Comparison of ENCODE assay signal across 10 mouse cellular contexts in genomic region chr2:59768661-59769384, GRCm38 (mm10).
DNase-seq lines count a peak whose midpoint lies in the region; ATAC-seq and TF ChIP-seq lines count a peak whose summit lies in the region.
"Had no signal": no experiment of that assay in that cellular context is flagged by ENCODE, and none has a peak within 500 bp of the region (broad histone marks: within the 10 kb centered on the region; RNA-seq: fewer than 3 reads in every experiment).

No protein-coding gene starts in this region.

- H3K4me3 ChIP-seq in heart, postnatal 0 days (ENCODE audit: low read depth, low read length) = no peak overlapping the region
- H3K4me3 ChIP-seq: hindbrain, embryonic 13.5 days had no signal

- DNase-seq in urinary bladder, postnatal 36 days (ENCODE audit: low spot score in 2 of 2) = peak; percentile 71 to 83
- DNase-seq in urinary bladder, postnatal 10 days (ENCODE audit: low spot score) = no peak
- peak; percentile 68 for DNase-seq in heart, postnatal 0 days (ENCODE audit: low spot score)
- peak; percentile 78 to 79 for DNase-seq in kidney, postnatal 36 days
- DNase-seq in testis, postnatal 14 days (ENCODE audit: low spot score) = peak; percentile 22
- no peak for DNase-seq in layer of hippocampus, adult 8-10 months (ENCODE audit: low spot score in 2 of 2)
- DNase-seq in layer of hippocampus, adult 11-12 months (ENCODE audit: low spot score) = no peak
- DNase-seq: right cerebral cortex, postnatal 14 days had no signal

- H3K9me3 ChIP-seq in heart, postnatal 0 days (replicated peaks; ENCODE audit: control insufficient read depth, low read length) = no peaks in the 10 kb centered on the region
- H3K9me3 ChIP-seq: hindbrain, embryonic 13.5 days had no signal

- H3K27me3 ChIP-seq in heart, postnatal 0 days (ENCODE audit: control insufficient read depth, insufficient read depth, low read length) = no peaks in the 10 kb centered on the region
- H3K27me3 ChIP-seq: hindbrain, embryonic 13.5 days had no signal

- peak; percentile 69 for ATAC-seq in heart, postnatal 0 days (ENCODE audit: insufficient read depth, low read depth)
- ATAC-seq in megakaryocyte progenitor cell, adult 5-6 weeks (replicated peaks; ENCODE audit: poor library complexity) = no peak; the same call in 1 of the 2 replicates

- 0 out of 2 replicates have a peak, but pooled peaks cover 9% of the 10 kb centered on the region for H3K36me3 ChIP-seq in heart, postnatal 0 days (replicated peaks; ENCODE audit: control insufficient read depth, insufficient read depth, low read length)
- H3K36me3 ChIP-seq: hindbrain, embryonic 13.5 days had no signal

- H3K9ac ChIP-seq in heart, postnatal 0 days (replicated peaks; ENCODE audit: low read depth, low read length) = no peak overlapping the region
- H3K9ac ChIP-seq: hindbrain, embryonic 13.5 days had no signal

- TF ChIP-seq EP300 in heart, postnatal 0 days (IDR thresholded peaks at IDR 0.05; ENCODE audit: low read depth) = no peak

- 53% methylated on average over 13 of the region's 13 CpGs for WGBS in heart, postnatal 0 days

- H3K4me2 ChIP-seq in heart, postnatal 0 days (ENCODE audit: low read depth, low read length) = no peak overlapping the region
- H3K4me2 ChIP-seq: hindbrain, embryonic 13.5 days had no signal

- no peak for TF ChIP-seq CTCF in heart, postnatal 0 days (IDR thresholded peaks at IDR 0.05; ENCODE audit: low read depth)

- H3K27ac ChIP-seq in heart, postnatal 0 days (ENCODE audit: low read depth) = peak overlapping the region; percentile 77
- H3K27ac ChIP-seq: hindbrain, embryonic 13.5 days had no signal

- peaks cover 42% of the 10 kb centered on the region for H3K4me1 ChIP-seq in heart, postnatal 0 days (ENCODE audit: control insufficient read depth, insufficient read depth)

Comparison
In these comparisons a context has a peak if more than half of its experiments do, and no peak if none do; other contexts are left out.
1. DNase-seq: peak in urinary bladder, postnatal 36 days (2 of 2), heart, postnatal 0 days (single experiment), kidney, postnatal 36 days (2 of 2) and testis, postnatal 14 days (single experiment); none in urinary bladder, postnatal 10 days (single experiment), layer of hippocampus, adult 8-10 months (0 of 2) and layer of hippocampus, adult 11-12 months (single experiment).